Mouse (Mus musculus) B cell, adult 62 days (primary cell): ENCODE results near the gene Nr1h5. TPM values are rescaled to one million over a fixed set of nuclear protein-coding genes. Genes with fewer than 3 reads are reported as not detected.

ENCODE experiments used
- total RNA-seq: library from RNA; stranded (reverse); gene quantifications from 4 replicates; pipeline ENCODE4 v1.2.4, GENCODE M21; 2023

Gene Nr1h5
- not detected in 4 replicates for total RNA-seq

GRCm38 (mm10) chr3:102964033-102964432 lies at the start of gene Nr1h5:
Nr1h5 (minus strand) TSS chr3:102964133.

GRCm38 (mm10) chr3:102995605-102996321 lies 31.8 kb upstream of the Nr1h5 start, which contains the start of gene Sike1:
Sike1 (plus strand) TSS chr3:102995708.

GRCm38 (mm10) chr3:102935451-102936354 lies 28.2 kb downstream of the Nr1h5 start, which contains the start of gene Sycp1:
Sycp1 (minus strand) TSS chr3:102936100.

Other genes with a start within 250 kb of the Nr1h5 start
- 6.0 to 10.0 TPM (median 6.3 TPM) in 4 replicates for gene Tspan2, start 229.6 kb downstream of the Nr1h5 start, total RNA-seq
- gene Tshb, start 181.4 kb downstream of the Nr1h5 start, total RNA-seq, result not detected in 4 replicates
- not detected in 4 replicates for gene Sycp1, start 28.0 kb downstream of the Nr1h5 start, total RNA-seq
- gene Sike1, start 31.6 kb upstream of the Nr1h5 start, total RNA-seq, result 97.6 to 135 TPM (median 119 TPM) in 4 replicates
- gene Csde1, start 56.3 kb upstream of the Nr1h5 start, total RNA-seq, result 529 to 552 TPM (median 547 TPM) in 4 replicates
- 90.7 to 119 TPM (median 96.2 TPM) in 4 replicates for gene Nras, start 94.2 kb upstream of the Nr1h5 start, total RNA-seq
- gene Ampd1, start 109.9 kb upstream of the Nr1h5 start, total RNA-seq, result 0.34 to 1.1 TPM (median 0.36 TPM) in 3 of 4 replicates, not detected in the other
- gene Dennd2c, start 138.5 kb upstream of the Nr1h5 start, total RNA-seq, result 0.18 to 0.60 TPM (median 0.26 TPM) in 4 replicates
- gene Bcas2, start 207.5 kb upstream of the Nr1h5 start, total RNA-seq, result 87.0 to 110 TPM (median 103 TPM) in 4 replicates